Mouse (Mus musculus) frontal cortex, adult 2 months (tissue): ENCODE results near the gene Pus1. TPM values are rescaled to one million over a fixed set of nuclear protein-coding genes. Genes with fewer than 3 reads are reported as not detected.

Experiments
- DNase-seq, 2 experiments: peaks; one replicate each; pipeline ENCODE4 v3.0.0; 2022; ENCODE audit warnings: low spot score in 1 of 2; ENCODE audit errors: extremely low spot score in 1 of 2
- polyA plus RNA-seq: library from polyadenylated mRNA; depleted of rRNA; stranded (reverse); fragments of >200 nt; gene quantifications from 2 replicates; pipeline ENCODE4 v1.2.3, GENCODE M21; 2012; rRNA removed

Gene Pus1
- polyA plus RNA-seq: 20.7 and 21.0 TPM in 2 replicates

- peak; percentile 86 to 97 for DNase-seq
Observed at GRCm38 (mm10) chr5:110779998-110780760, at the start of gene Pus1. Pus1 (minus strand) TSS chr5:110780659.

DNA sequence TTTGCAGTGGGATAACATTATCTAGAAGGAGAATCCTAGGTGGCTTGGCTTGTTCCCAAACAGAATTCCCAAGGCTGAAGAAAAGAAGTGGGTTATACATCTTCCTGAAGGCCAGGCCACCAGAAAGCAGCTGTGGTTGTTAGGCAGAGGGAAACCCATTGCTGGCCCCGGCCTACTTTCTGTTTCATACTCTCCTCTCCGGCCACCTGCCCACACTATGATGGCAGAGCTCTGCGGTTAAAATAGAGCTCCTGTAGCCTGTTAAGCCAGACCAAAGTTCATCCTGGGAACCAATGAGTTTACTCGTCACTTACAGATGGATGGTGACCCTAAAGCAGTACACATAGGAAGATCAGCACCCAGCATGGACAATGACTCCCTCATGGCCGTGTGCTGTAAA is 47.1 kb upstream of the Pus1 start:
- DNase-seq: no peak

DNA sequence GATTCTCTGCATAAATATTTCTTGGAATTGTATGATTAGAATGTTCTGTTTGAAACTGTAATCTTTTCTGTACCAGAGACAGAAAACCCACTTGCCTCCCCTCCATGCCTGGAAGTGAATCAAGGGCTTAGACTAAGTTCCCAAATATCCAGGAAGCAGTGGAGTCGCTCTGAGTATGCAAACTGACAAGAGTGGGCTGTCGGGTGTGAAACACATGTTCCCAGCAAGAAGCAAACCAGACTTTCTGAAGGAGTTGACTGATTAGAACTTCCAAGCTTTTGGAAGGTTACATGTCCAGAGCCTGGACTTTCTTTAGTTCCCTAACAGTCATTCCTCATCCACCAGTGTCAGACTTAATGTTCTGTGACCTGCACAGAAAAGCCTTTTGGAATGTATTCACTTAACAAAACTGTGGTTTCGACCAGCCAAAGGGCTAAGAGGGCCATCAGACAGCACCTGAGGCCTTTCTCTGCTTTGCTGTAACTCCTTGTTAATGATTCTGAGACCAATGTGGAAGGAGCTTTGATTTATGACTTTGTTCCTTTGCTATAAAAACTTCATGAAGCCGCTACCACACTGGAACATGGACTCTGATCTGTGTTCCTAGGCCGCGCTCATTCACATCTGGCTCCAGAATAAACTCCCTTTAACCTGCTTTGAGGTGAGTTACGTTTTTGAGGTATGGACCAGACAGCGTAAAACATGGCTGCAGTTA is 46.5 kb upstream of the Pus1 start:
- peak in 1 of 2 experiments; percentile 32 for DNase-seq

DNA sequence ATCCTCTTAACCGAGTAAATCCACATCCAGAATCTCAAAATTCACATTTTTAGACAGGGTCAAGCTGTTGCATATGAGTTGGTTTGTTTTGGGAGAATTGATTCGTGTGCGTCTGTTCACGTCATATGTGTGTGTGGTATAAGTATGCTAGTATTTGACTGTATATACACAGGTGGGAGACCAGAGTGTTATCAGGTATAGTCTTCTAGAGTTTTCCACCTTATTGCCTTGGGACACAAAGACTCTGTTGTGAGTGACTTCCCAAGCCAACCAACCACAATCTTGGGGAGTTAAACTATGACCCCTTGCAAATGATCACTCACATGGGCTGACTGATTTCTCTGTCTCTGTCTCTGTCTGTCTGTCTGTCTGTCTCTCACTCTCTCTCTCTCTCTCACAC is 44.0 kb upstream of the Pus1 start:
- DNase-seq: no peak

DNA sequence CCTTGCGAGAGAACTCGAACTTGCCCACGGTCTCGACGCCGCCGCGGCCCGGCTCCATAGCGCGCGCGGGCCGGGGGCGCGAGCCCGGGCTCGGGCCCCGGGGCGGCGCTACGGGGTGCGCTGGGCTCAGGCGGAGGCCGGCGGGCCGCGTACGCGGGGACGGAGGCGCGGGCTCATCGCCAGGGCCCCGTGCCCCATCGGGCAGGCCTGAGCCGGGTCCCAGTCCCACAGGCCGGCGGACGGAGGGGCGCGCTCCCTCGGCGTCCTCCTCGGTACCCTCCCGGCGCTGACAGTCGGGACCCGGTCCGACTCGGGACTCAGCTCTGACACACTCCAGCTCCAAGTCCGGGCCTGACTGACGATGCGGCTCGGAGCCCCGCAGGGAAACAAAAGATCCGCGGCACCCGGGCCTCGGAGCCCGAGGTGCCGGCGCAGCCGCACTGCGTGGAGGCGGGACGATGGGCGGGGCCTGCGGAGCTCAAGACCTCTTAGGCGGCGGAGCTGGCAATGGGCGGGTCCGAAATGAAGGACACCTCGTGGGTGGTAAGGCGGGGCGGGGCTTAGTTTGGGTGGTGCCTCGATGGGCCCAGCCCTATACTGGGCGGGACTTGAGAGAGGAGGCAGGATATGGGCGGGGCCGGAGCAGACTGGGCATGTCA is 29.3 kb upstream of the Pus1 start, which contains the start of gene Ulk1:
Gene Ulk1 (minus strand): TSS at position 431 of the 659 bp plus-strand sequence.
- DNase-seq: peak; percentile 99

DNA sequence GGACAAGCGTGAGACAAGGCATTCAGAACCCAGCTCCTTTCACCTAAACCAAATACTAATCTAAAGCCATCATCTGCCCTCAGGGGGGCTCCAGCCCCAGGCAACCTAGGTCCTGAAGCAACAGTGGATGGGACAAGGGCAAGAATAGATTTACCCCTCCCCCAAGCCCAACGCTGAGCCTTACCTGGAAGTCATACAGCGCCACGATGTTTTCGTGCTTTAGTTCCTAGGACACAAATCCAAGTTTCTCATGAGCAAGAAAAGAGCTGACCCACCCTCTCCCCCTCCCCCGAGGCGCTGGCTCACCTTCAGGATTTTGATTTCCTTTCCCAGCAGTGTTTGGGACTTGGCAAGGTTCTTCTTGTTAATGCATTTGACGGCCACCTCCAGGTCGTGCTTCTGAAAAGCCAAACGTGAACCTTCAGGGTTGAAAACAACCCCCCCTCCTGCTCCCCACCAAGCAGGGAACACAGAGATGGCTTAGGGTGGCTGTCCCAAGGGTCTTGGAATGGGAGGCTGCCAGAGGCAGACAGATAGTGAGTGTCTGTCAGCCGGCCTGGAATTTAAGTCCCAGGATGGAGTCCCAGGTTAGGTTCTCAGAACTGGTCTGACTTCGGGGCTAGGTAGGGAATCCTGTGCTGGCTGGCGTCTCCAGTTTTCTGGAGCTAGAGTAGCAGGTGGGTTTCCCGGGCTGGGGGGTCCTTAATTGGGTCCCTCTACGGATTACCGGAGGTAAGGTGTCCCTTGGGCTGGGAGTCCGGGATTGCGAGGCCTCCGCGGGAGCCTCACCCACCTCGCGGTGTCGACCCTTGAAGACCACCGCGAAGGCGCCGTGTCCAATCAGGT is 28.6 kb upstream of the Pus1 start:
- peak in 1 of 2 experiments; percentile 15 for DNase-seq

DNA sequence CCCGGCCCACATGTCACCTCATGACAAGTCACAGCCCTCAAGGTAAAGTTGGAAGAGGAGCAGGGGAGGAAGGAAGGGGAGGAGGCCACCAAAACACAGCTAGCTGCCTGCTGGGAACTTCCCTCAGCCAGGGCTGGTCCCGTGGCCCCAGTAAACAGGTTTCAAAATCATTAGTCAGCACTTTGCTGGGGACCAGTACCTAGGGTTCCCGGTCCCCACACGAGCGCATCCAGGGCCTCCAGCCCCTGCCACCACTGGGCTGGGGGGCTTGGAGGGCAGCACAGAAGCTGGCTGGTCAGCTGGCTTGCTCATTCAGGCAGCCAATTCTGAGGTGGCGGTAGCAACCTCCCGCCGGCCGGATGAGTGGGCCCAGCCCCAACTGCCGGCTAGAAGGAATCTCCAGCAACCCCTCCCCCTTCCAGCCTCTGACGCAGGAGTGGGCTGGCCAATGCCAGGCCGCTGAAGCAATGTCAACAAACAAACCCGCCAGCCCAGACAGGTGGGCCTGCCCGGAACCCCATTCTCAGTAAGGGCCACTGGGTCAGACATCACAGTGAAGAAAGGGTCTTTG is 27.7 kb upstream of the Pus1 start:
- DNase-seq: peak; percentile 77 to 87

GRCm38 (mm10) chr5:110807453-110807852 is 27.0 kb upstream of the Pus1 start:
- no peak for DNase-seq

- no peak for DNase-seq
Observed at GRCm38 (mm10) chr5:110806676-110807075, 26.2 kb upstream of the Pus1 start.

DNA sequence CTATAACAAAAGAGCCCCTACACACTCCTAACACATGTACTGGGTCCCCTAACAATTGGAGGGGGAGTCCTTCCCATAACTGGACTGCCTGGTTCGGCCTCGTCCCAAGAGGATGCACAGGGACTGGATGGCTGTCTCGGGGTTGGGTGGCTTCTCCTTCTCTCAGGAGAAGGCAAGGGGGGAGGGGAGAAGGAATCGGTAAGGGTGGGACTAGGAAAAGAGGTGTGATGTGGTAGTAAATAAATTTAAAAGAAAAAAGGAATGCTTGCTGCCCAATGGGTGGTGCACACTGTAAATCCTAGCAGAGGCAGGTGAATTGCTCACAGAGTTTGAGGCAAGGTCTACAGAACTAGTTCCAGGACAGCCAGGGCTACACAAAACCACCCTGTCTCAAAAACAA is 25.7 kb upstream of the Pus1 start:
- no peak for DNase-seq

DNA sequence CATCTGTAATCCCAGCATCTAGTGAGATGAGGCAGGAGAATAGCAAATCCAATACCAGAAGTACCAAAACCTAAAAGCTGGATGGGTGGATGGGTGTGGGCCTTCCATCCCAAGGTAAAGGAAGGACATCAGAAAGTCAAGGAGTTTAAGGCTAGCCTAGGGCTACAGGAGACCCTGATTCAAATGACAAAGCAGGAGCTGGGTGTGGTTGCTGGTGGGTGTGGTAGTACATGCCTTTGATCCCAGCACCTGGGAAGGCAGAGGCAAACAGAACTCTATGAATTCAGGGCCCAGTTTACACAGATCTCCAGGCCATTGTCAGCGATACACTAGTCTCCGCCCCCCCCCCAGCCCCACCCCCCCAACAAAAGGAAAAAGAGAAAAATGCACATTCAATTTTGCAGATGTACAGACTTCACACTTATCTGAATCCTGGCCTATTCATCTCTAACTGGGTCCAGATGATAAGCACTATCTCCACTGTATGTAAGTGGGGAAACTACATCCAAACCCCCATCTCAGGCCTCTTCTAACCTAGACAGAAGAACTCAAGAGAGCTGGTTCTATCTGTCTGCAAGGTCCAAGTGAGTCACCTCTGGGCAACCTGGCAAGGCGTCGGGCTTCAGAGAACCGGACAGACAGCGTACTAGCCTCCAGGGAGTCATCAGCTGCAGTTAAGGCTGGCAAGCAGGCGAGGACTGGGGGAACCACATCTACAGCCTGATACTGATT is 23.7 kb upstream of the Pus1 start:
- DNase-seq: no peak

- DNase-seq: no peak
Observed at GRCm38 (mm10) chr5:110802809-110803208, 22.4 kb upstream of the Pus1 start.

- DNase-seq: no peak
Observed at GRCm38 (mm10) chr5:110802186-110802585, 21.7 kb upstream of the Pus1 start.

- DNase-seq: no peak
Observed at GRCm38 (mm10) chr5:110801036-110801624, 20.7 kb upstream of the Pus1 start.

- DNase-seq: no peak
Observed at GRCm38 (mm10) chr5:110797696-110798095, 17.2 kb upstream of the Pus1 start.

DNA sequence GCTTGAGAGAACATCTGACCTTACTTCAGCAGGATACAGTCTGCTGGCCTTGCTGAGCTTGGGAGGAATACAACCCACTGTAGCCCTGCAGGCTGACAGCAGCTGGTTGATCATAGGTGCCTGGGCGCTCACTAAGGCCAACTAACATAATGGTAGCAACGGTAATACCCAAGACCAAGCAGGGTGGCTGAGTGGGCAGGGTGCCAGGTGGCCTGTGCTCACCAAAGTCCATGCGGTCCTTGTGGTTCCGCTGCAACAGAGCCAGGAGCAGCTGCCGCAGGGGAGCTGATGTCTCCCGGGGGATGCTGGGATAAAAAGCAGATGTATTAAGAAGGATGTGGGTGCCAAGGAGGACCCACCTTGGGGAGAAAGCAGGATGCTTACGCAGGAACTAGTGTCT is 13.9 kb upstream of the Pus1 start:
- DNase-seq: no peak

GRCm38 (mm10) chr5:110788684-110789083 is 8.2 kb upstream of the Pus1 start:
- DNase-seq: no peak

DNA sequence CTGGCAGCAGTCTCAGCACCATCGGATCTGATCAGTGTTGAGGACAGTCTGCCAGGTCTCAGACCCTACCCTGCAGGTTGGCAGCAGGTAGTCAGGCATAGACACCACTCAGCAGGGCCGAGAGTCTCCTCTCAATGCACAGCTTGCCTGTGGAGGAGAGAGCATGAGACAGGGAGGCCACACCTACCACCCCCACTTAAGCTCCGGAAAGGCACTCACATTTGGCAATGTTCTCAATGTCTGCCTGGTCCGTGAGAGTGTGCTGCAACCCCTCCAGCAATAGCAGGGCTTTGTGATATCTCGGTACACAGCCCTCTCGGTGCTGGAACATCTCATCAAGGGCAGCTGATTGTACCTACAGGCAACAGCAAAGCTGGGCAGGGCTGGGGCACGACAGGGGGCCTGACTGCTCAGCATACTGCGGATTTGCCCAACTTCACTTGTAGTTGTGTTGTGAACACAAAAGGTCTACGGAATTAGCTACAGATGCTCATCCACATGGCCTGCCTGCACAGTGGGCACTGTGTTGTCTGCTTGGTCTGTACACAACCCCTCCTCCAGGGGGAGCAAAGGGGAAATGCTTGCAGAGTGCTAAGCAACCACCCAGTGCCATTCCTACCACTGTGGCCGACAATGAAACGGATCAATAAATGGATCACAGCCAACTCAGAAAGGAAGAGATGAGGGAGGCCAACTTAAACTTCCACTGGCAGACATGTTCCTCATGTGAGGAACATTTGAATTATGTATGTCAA is 5.8 kb upstream of the Pus1 start:
- DNase-seq: peak in 1 of 2 experiments; percentile 69
